Mouse (Mus musculus): ENCODE results near the gene Glt28d2. TPM values are rescaled to one million over a fixed set of nuclear protein-coding genes. Genes with fewer than 3 reads are reported as not detected.

Gene Glt28d2
- total RNA-seq, 2 experiments from 2014 or later = 4.9 to 6.8 TPM

DNA sequence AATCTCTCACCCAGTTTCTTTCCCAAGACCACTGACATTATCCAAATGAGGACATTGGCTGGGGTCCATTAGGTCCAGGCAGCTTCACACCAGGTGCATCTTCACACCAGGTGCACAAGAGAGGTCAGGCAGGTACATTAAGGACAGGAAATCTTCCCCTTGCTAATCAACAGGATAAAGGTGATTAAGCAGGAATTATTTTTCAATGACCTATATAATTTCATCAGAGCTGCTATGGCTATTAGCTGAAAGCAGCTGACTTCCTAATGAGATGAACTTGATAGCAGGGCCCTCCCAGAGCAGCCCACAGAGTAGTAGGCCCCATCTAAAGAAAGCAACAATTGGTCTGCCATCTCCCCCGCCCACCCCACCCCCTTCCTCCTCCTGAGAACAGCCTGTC is 1.4 kb downstream of the Glt28d2 start:
- intact Hi-C loops (cut with DNase I) = loop anchor here (2.0 to 5.0 kb wide), 2 partner anchors 25 to 59 kb away; no protein-coding TSS in a partner anchor
- no peak for DNase-seq

DNA sequence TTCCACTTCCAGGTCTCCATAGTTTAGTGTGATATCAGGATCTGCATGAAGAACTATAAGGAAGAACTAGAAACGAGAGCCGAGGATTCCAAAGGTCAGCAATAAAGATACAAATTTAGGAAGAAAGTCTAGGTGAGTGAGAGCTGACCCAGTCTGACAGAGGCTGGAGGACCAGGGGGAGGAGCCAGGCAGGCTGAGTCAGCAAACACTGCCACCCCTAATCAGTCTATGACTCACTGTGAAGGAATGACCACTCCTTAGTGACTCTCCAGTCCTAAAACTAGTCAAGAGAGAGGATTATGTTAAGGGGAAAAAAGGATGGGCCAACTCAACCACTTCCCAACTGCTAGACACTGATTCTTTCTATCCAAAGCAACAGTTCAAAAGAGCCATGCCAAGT is 6.6 kb downstream of the Glt28d2 start:
- peak; percentile 44 to 61 for DNase-seq
- intact Hi-C loops (cut with DNase I) = no loop called here

DNA sequence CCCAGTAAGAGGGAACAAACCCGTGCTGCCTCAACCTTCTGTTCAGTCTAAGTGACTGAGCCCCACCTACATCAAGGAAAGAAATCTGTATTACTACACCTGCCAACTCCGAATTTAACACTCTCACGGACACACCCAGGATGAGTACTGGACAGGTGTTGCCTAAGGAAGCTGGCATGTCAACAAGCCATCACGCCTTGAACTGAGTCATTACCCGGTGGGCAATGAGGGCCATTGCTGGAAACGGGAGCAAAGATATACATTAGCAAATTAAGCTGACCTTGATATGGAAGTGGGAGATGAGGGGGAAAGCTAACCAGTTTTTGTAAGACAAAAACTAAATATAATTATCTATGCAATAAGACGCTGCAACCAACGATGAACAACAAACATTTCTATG is 7.2 kb downstream of the Glt28d2 start:
- intact Hi-C loops (cut with DNase I) = no loop called here
- no peak for DNase-seq

DNA sequence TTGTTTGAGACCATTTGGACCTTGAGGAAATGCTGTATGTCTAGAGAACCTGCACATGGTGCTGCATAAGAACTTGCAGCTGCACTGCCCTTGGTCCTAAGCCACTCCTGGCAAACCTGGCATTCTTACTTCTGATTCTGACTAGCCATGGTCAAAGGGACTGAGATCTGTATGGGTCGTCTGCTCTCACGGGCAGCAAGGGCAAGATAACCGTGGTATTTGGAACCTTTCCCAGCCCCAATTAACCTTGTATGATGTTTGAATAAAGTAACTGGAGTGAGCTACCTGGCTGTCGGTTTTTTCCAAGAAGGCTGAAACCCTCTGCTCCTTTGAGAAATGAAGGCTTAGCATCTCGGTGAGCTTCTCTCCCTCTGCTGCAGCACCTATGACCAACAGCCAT is 8.4 kb downstream of the Glt28d2 start:
- intact Hi-C loops (cut with DNase I) = no loop called here
- DNase-seq = peak; percentile 48 to 49

DNA sequence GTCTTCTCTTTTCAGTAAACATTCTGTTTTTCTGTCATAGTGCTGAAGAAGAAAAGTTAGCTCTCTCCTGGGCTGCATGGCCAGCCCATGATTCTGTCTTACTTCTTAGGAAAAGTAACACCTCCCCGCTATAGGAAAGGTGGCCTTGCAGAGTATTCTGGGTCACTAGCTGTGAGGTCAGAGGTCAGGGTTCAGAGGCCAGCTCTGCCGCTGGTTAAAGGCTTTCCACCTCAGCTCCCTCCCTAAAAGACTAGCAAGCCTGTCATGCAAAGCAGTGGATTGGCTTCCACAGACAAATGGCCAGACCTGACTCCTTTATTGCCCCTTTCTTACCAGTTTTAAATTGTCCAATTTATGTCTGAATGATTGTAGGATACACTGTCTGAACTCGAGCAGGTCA is 23.3 kb downstream of the Glt28d2 start:
- intact Hi-C loops (cut with DNase I) = no loop called here
- DNase-seq = no peak

DNA sequence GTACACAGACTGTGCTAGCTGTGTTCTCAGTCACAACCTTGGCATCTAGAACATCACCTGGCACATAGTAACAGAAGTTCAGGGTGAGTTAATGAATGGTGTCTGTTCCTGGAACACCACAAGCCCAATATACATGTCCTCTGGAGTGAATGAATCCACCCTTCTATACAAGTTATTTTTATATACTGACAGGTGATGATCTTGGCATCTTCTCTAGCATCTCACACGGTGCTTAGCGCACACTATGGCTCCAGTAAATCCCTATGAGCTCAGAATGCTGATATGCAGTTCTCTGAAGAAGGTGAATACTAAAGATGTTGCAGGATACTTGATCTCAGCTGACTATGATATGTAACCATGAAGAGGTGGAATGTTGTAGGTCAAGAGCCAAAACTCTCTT is 24.4 kb downstream of the Glt28d2 start:
- no peak for DNase-seq
- intact Hi-C loops (cut with DNase I) = no loop called here

DNA sequence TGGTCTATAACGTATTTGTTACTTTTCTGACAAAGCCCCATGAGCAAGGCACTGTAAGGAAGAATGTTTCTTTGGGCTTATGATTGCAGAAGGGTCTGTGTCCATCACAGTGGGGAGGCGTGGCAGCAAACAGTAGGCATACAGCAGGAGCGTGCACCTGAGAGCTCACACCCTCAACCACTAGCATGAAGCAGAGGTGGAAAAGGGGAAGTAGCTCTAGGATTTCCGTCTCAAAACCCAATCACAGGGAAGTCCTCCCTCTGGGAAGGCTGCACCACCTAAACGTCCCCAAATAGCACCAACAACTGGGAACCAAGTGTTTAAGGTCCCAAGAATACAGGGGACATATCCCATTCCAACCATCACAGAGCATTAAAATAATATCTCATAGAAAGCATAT is 26.3 kb downstream of the Glt28d2 start:
- intact Hi-C loops (cut with DNase I) = loop anchor here (2.0 kb wide), 1 partner anchor 26 kb away; the partner anchor contains the start of genes Glt28d2 and Gm37240
- no peak for DNase-seq

DNA sequence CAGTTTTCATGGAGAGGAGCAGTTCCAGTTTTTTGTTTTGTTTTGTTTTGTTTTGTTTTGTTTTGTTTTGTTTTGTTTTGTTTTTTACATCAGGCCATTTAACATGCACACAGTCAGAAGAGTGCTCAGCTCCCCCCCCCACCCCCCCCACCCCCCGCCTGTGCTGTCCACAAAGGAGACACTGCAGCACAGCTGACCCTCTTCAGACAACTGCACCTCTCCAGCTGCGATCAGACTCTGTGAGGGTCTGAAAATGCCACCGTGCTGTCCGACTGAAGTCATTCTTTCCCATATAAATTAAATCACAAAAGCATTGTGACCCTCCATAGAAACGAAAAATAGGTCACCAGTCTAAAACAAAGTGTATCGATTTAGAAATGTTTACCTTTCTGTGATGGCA is 28.0 kb downstream of the Glt28d2 start:
- intact Hi-C loops (cut with DNase I) = loop anchor here (2.0 kb wide), 1 partner anchor 45 kb away; no protein-coding TSS in a partner anchor
- no peak for DNase-seq

DNA sequence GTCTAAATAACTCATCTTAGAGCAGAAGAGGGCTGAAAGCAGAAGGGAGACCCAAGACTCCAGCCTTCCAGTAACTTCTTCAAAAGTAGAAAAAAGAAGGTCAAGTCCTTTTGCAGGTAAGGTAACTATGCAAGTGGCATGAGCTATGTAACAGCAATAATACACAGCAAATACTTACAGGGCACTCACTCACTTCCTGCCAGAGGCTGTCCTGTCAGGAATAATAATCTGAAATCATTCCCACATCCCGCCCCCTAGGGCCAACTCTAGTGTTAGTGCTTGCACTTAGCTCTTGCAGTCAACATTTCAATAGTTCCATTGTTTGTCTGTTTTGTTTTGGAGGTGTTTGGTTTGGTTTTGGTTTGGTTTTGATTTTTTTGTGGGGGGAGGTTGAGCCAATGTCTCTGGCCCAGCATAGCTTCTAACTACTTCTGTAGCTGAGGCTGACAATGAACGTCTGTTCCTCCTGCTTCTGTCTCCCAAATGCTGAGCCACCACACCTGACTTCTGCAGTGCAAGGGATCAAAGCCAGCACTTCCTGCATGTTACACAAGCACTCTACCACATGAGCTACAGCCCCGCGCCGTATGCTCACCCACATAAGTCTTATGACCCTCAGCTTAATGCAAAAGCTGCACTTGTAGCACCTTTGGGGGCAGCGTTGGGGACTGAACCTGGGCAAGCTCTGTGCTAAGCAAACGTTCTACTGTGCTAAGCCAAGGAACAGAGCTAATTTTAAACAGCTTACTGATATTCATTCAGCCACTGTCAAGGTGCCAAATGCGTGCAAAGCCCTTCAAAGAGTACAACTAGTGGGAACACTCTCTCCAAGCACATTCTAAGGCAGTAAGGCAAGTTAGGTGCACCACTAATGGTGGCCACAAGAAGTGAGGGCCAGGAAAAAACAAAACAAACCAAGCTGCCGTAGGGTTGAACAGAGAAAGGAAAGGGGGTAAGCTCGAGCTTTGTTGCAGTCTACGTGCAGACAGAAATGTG is 28.9 kb downstream of the Glt28d2 start:
- intact Hi-C loops (cut with DNase I) = loop anchor here (2.0 kb wide), 1 partner anchor 44 kb away; no protein-coding TSS in a partner anchor

DNA sequence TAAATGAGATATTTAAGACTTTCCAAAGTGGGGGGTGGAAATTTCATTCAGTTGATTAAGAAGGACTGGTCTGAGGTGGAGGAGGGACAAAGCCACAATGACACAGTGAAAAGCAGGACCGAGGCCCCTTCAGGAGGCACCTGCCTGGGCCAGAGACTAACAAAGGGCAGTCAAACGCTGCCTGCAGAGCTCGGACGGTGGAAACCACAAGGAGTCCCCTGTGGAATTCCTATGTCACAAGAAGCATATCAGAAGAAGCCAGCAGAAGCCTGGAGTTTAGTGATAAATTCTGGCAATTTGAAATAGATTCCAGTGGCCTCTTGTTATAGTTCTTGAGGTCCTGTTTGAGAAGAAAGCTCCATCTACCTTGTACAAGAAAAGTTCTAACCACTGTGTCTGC is 30.2 kb downstream of the Glt28d2 start:
- DNase-seq = no peak
- intact Hi-C loops (cut with DNase I) = no loop called here

More for the DNA sequence above, 28.9 kb downstream of the Glt28d2 start:
- peak; percentile 80 for DNase-seq

DNA sequence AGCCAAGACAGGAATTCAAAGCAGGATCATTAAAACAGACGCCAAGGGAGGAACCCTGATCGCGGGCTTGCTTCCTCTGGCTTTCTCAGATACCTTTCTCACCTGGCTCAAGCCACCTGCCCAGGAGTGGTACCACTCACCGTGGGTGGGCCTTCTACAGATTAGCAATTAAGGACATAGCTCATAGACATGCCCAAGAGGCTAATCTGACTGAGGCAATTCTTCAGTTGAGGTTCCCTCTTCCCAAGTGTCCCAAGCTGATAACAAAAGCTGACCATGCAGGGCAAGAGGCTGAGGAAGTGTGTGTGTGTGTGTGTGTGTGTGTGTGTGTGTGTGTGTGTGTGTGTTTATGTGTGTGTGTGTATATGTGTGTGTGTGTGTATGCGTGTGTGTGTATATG is 31.4 kb downstream of the Glt28d2 start:
- DNase-seq = no peak
- intact Hi-C loops (cut with DNase I) = no loop called here

DNA sequence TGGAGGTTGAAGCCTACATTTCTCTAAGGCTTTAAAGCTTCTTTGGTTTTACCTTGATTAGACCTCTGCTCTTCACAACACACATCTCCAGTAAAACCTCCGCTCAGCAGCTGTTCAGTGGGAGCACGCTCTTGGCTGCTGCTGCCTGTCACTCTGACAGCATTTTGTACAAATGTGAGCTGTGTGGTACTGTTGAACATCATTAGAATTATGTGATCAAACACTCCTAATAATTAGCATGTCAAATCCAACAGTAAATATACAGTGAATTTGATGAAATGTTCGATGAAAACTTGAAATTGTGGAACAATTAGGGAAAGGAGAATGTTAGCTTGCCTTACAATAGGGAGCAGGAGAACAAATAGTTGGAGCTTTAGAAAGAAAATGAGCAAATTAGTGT is 32.3 kb downstream of the Glt28d2 start:
- intact Hi-C loops (cut with DNase I) = no loop called here
- no peak for DNase-seq

DNA sequence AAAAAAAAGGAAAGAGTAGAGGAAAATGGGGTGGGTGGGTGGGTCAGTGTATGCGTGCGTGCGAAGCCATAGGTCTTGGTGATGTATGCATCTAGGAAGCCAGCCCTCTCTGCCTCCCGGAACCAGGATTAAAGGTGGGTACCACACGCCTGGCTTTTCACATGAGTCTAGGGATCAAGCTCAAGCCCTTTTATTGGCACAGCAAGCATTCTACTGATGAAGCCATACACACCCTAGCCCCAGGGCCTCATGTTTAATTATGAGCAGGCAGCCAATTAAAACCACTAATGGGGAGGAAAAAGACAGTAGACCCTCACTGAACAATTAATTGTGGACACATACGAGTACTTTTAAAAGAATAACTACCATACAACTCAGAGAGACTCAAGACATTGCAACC is 33.2 kb downstream of the Glt28d2 start:
- intact Hi-C loops (cut with DNase I) = no loop called here
- DNase-seq = no peak

DNA sequence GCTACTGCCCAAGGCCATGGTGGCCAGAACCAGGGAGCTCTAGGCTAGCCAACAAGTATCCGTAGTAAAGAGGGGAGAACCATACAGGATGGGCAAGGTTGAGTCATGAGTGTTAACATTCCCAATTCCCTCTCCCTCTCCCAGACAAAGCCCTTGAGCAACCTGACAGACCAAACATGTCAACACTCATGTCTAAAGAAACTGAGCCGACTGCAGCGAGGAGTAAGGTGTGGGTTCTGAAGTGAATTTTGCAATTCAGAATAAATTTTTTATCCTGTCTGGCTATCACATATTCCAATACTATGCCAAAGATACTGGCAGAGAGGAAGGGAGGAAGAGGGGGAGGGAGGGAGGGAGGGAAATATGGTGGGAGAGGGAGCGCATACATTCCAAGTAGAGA is 33.6 kb downstream of the Glt28d2 start:
- no peak for DNase-seq
- intact Hi-C loops (cut with DNase I) = no loop called here

DNA sequence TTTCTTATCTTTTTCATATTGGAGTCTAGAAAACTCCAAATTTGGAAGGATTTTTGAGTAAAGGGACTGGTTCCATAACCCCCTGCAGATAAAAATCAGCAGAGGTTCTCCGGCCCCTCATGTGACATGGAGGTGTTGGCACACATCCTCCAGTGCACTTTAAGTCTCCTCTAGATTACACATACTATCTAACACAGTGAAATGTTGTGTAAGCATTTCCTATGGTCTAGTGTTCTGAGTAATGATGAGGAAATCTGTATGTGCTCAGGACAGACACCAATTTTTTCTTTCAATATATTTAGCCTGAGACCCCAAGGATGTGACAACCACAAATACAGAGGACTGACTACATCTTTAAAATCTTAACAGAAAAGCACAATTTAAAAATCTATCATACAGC is 37.2 kb downstream of the Glt28d2 start:
- DNase-seq = no peak
- intact Hi-C loops (cut with DNase I) = no loop called here

DNA sequence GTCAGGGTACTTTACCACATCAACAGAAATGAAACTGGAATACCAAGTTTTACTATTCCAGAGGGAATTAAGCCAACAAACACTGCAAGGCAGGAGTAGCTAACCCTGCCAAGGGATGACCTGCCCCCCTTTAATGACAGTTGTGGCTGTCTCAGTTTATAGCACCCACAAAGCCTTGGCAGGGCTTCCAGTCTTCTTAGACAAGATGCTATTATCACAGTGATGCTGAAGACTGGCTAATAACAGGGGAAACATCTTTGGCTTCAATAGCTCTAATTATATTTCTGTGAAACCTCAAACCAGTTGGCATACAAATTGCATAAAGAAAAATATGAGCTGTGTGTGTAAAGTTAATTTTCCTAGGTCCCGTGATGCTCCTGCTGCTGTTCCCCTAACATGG is 41.0 kb downstream of the Glt28d2 start:
- no peak for DNase-seq
- intact Hi-C loops (cut with DNase I) = no loop called here

DNA sequence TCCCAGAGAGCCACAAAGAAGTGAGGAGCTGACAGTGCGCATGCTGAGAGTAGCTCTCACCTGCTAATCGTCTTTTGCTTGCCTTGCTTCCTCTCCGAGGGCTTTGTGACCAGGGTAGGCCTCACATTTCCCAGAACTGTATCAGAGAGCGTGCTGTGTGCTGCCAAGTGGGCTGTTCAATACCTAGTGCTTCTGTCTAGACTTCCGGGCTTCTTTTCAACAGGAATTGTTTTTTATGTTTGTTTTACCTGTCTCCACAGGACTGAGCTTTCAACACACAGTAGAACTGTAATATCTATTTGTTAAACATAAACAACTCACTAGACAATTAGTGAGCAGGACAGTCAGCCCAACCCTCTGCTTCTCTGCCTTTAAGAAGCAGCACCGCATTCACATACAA is 42.0 kb downstream of the Glt28d2 start:
- intact Hi-C loops (cut with DNase I) = no loop called here
- no peak for DNase-seq

DNA sequence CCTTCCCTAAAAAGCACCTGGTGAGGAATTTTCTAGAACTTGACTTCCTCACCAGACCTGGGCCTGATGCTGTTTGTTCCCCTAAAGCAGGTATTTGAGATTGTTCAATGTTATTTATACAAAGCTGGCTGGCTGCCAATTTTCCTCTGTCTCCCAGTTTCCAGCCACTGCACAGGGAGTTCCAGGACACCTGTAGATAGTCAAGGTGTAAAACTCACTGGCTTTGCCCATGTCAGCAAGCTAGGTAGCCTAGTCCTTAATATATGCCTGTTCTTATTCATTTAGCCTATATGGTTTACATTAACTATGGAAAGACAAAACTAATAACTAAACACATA is 44.5 kb downstream of the Glt28d2 start:
- peak in 1 of 2 experiments; percentile 42 for DNase-seq
- intact Hi-C loops (cut with DNase I) = no loop called here

DNA sequence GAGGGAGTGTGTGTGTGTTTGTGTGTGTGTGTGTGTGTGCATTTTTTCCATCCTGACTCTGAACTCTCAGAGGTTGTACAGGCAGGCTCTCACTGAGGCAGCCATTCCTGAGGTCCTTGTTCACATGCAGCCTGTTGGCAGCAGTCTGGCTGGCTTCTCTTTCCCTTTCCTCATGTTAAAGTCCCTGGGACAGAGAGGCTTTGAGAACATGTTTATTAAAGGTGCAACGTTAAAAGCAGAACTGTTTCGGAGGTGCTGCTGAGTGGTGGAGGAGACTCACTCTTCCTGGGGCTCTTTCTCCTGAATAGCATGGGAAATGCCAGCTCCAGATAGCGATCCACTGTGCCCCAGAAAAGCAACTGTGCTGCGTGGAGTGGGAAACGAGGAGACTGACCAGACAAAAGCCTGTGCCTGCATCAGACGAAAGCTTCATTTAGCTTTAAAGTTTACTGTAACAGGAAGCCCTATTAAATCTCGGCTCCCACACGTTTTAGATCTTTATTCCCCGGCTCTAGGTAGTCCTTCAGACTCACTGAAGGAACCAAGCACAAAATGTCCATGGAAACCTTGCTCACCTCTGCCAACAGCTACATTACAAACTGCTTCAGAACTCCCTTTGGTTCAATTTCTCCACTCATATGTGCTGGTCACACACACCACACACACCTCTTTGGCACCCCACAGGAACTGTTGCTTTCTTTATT is 45.0 kb downstream of the Glt28d2 start:
- DNase-seq = peak in 1 of 2 experiments; percentile 24
- intact Hi-C loops (cut with DNase I) = no loop called here

DNA sequence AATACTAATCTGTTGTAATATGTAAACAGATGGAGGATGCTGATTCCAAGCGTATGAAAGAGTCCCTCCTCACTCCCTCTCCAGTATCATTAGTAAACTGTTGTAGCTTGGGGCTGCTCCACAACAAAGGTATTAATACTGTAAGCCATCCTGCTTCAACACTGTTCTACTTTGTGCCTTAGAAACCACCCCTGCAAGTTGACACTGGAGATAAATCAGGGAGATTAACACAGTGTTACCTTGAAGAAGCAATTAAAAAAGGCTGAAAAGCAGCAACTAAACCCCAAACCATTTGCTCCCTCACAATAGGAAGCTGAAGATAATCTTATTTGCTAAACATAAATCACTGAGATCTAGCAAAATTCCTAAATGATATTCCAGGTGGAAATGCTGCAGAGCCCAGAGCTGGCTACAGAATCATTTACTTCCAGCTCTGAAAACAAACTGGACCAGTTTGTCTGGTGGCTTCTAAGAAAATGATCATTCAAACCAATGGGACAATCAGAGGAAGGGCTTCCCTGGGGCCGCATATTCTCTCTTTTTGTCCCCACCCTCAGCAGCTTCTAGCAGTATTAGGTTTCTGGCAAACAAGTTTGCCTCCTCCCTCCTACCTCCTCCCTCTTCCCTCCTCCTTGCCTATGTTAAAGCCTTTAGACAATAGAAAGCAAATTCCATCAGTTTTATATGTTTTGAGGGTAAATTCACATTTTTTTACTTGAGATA is 45.7 kb downstream of the Glt28d2 start:
- intact Hi-C loops (cut with DNase I) = no loop called here
- no peak for DNase-seq

DNA sequence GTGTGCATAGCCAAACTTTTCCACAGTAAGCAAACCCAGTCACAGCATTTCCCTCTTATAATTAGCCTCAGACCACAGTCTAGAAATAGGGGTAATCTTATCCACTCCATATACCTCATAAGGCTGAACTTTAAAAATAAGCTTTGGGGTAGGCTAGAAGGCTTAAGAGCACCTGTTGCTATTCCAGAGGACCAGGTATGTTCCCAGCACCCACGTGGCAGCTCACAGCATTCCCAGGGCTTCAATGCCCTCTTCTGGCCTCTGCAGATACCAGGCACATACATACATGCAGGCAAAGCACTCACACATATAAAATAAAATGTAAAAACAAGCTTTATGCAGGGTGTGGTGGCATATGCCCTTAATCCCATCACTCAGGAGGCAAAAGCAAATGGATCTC is 53.7 kb downstream of the Glt28d2 start:
- intact Hi-C loops (cut with DNase I) = no loop called here
- no peak for DNase-seq
